Mouse (Mus musculus) midbrain, embryonic 14.5 days (tissue): ENCODE data around the gene Rtel1. TPM values are rescaled to one million over a fixed set of nuclear protein-coding genes. Genes with fewer than 3 reads are reported as not detected.

ENCODE experiments used
- polyA plus RNA-seq: library from polyadenylated mRNA; unstranded; fragments of >200 nt; fragmentation: Nextera tagmentation; extraction: Ambion mirVana; gene quantifications from 2 replicates; pipeline ENCODE4 v1.2.1, GENCODE M21; 2014

The Rtel1 gene
- polyA plus RNA-seq, 1 experiment from 2014 or later, result 46.9 TPM

Other genes with a start within 250 kb of the Rtel1 start
- 52.0 and 52.4 TPM in 2 replicates for gene Kcnq2, start 184.4 kb upstream of the Rtel1 start, polyA plus RNA-seq
- 12.7 and 14.1 TPM in 2 replicates for gene Eef1a2, start 162.7 kb upstream of the Rtel1 start, polyA plus RNA-seq
- 442 and 539 TPM in 2 replicates for gene Ppdpf, start 132.5 kb upstream of the Rtel1 start, polyA plus RNA-seq
- not detected in 2 replicates for gene Ptk6, start 117.0 kb upstream of the Rtel1 start, polyA plus RNA-seq
- gene Srms, start 106.6 kb upstream of the Rtel1 start, polyA plus RNA-seq, result 0.11 and 0.16 TPM in 2 replicates
- gene Fndc11, start 99.7 kb upstream of the Rtel1 start, polyA plus RNA-seq, result 0.39 and 0.49 TPM in 2 replicates
- gene Helz2, start 77.7 kb upstream of the Rtel1 start, polyA plus RNA-seq, result 0.19 and 0.39 TPM in 2 replicates
- 15.7 and 19.5 TPM in 2 replicates for gene Gmeb2, start 31.7 kb upstream of the Rtel1 start, polyA plus RNA-seq
- gene Stmn3, start 5.2 kb upstream of the Rtel1 start, polyA plus RNA-seq, result 1,182 and 1,543 TPM in 2 replicates
- 65.0 and 67.7 TPM in 2 replicates for gene Zgpat, start 45.2 kb downstream of the Rtel1 start, polyA plus RNA-seq
- gene Arfrp1, start 45.7 kb downstream of the Rtel1 start, polyA plus RNA-seq, result 65.8 and 76.2 TPM in 2 replicates
- gene Lime1, start 60.3 kb downstream of the Rtel1 start, polyA plus RNA-seq, result 43.7 and 50.1 TPM in 2 replicates
- gene Zbtb46, start 139.7 kb downstream of the Rtel1 start, polyA plus RNA-seq, result 18.8 and 22.2 TPM in 2 replicates
- 0.12 TPM in 1 of 2 replicates, not detected in the other for gene Abhd16b, start 173.5 kb downstream of the Rtel1 start, polyA plus RNA-seq
- gene Tpd52l2, start 177.4 kb downstream of the Rtel1 start, polyA plus RNA-seq, result 102 and 112 TPM in 2 replicates
- 189 and 233 TPM in 2 replicates for gene Dnajc5, start 200.7 kb downstream of the Rtel1 start, polyA plus RNA-seq